Mouse (Mus musculus): Measurements from ENCODE around the gene Cep295nl. TPM values are rescaled to one million over a fixed set of nuclear protein-coding genes. Genes with fewer than 3 reads are reported as not detected.

Gene Cep295nl
- polyA plus RNA-seq, 1 experiment, result not detected

- Histone ChIP-seq H3K4me3 (replicated peaks) (no peak overlapping the region), H3K36me3 (replicated peaks; ENCODE audit: low read length) (no peaks in the 10 kb centered on the region), H3K4me1 (peaks cover 7% of the 10 kb centered on the region), H3K27me3 (replicated peaks) (peaks cover 70% of the 10 kb centered on the region), H3K9me3 (peaks cover 11% of the 10 kb centered on the region)
- no peak for TF ChIP-seq GATA1 (IDR thresholded peaks at IDR 0.05; ENCODE audit: borderline replicate concordance, low read length)
- TF ChIP-seq FLI1 (IDR thresholded peaks at IDR 0.05; ENCODE audit: low read length), result no peak
Measured at GRCm38 (mm10) chr11:118371876-118372275, 29.6 kb upstream of the Cep295nl start.

- no peak for TF ChIP-seq GATA1 (IDR thresholded peaks at IDR 0.05; ENCODE audit: borderline replicate concordance, low read length)
- TF ChIP-seq FLI1 (IDR thresholded peaks at IDR 0.05; ENCODE audit: low read length), result no peak
- no peak overlapping the region for H3K4me3 ChIP-seq (replicated peaks)
- H3K9me3 ChIP-seq, result peaks cover 11% of the 10 kb centered on the region
- peaks cover 7% of the 10 kb centered on the region for H3K4me1 ChIP-seq
- H3K36me3 ChIP-seq (replicated peaks; ENCODE audit: low read length), result no peaks in the 10 kb centered on the region
- peaks cover 66% of the 10 kb centered on the region for H3K27me3 ChIP-seq (replicated peaks)
Measured at GRCm38 (mm10) chr11:118369657-118370056, 27.4 kb upstream of the Cep295nl start.

GRCm38 (mm10) chr11:118369251-118369650 lies 27.0 kb upstream of the Cep295nl start:
- Histone ChIP-seq H3K4me1 (peaks cover 7% of the 10 kb centered on the region), H3K4me3 (replicated peaks) (peak overlapping the region; percentile 53), H3K27me3 (replicated peaks) (peaks cover 66% of the 10 kb centered on the region), H3K36me3 (replicated peaks; ENCODE audit: low read length) (no peaks in the 10 kb centered on the region), H3K9me3 (peaks cover 11% of the 10 kb centered on the region)
- no peak for TF ChIP-seq GATA1 (IDR thresholded peaks at IDR 0.05; ENCODE audit: borderline replicate concordance, low read length)
- no peak for TF ChIP-seq FLI1 (IDR thresholded peaks at IDR 0.05; ENCODE audit: low read length)

- peaks cover 68% of the 10 kb centered on the region for H3K27me3 ChIP-seq (replicated peaks)
- no peak for TF ChIP-seq FLI1 (IDR thresholded peaks at IDR 0.05; ENCODE audit: low read length)
- no peak for TF ChIP-seq GATA1 (IDR thresholded peaks at IDR 0.05; ENCODE audit: borderline replicate concordance, low read length)
- H3K4me1 ChIP-seq, result peaks cover 12% of the 10 kb centered on the region
- H3K36me3 ChIP-seq (replicated peaks; ENCODE audit: low read length), result no peaks in the 10 kb centered on the region
- H3K4me3 ChIP-seq (replicated peaks), result no peak overlapping the region
- H3K9me3 ChIP-seq, result peaks cover 11% of the 10 kb centered on the region
Measured at GRCm38 (mm10) chr11:118368330-118368729, 26.0 kb upstream of the Cep295nl start.

- peaks cover 11% of the 10 kb centered on the region for H3K9me3 ChIP-seq
- peaks cover 23% of the 10 kb centered on the region for H3K4me1 ChIP-seq
- no peaks in the 10 kb centered on the region for H3K36me3 ChIP-seq (replicated peaks; ENCODE audit: low read length)
- no peak overlapping the region for H3K4me3 ChIP-seq (replicated peaks)
- TF ChIP-seq GATA1 (IDR thresholded peaks at IDR 0.05; ENCODE audit: borderline replicate concordance, low read length), result no peak
- no peak for TF ChIP-seq FLI1 (IDR thresholded peaks at IDR 0.05; ENCODE audit: low read length)
- H3K27me3 ChIP-seq (replicated peaks), result peaks cover 72% of the 10 kb centered on the region
Measured at GRCm38 (mm10) chr11:118366559-118366958, 24.3 kb upstream of the Cep295nl start.

- peaks cover 23% of the 10 kb centered on the region for H3K4me1 ChIP-seq
- TF ChIP-seq GATA1 (IDR thresholded peaks at IDR 0.05; ENCODE audit: borderline replicate concordance, low read length) (no peak), FLI1 (IDR thresholded peaks at IDR 0.05; ENCODE audit: low read length) (no peak)
- no peaks in the 10 kb centered on the region for H3K36me3 ChIP-seq (replicated peaks; ENCODE audit: low read length)
- H3K9me3 ChIP-seq, result peaks cover 11% of the 10 kb centered on the region
- H3K27me3 ChIP-seq (replicated peaks), result peaks cover 69% of the 10 kb centered on the region
- no peak overlapping the region for H3K4me3 ChIP-seq (replicated peaks)
Measured at GRCm38 (mm10) chr11:118366108-118366507, 23.8 kb upstream of the Cep295nl start.

- TF ChIP-seq FLI1 (IDR thresholded peaks at IDR 0.05; ENCODE audit: low read length), result no peak
- Histone ChIP-seq H3K9me3 (peaks cover 11% of the 10 kb centered on the region), H3K36me3 (replicated peaks; ENCODE audit: low read length) (no peaks in the 10 kb centered on the region), H3K27me3 (replicated peaks) (peaks cover 70% of the 10 kb centered on the region), H3K4me1 (peaks cover 27% of the 10 kb centered on the region), H3K4me3 (replicated peaks) (no peak overlapping the region)
Measured at GRCm38 (mm10) chr11:118365171-118365570, 22.9 kb upstream of the Cep295nl start.

- Histone ChIP-seq H3K4me3 (replicated peaks) (peak overlapping the region; percentile 20), H3K36me3 (replicated peaks; ENCODE audit: low read length) (no peaks in the 10 kb centered on the region), H3K9me3 (peaks cover 7% of the 10 kb centered on the region), H3K27me3 (replicated peaks) (peaks cover 69% of the 10 kb centered on the region), H3K4me1 (peaks cover 22% of the 10 kb centered on the region)
- no peak for TF ChIP-seq FLI1 (IDR thresholded peaks at IDR 0.05; ENCODE audit: low read length)
- no peak for TF ChIP-seq GATA1 (IDR thresholded peaks at IDR 0.05; ENCODE audit: borderline replicate concordance, low read length)
Measured at GRCm38 (mm10) chr11:118364021-118364420, 21.7 kb upstream of the Cep295nl start.

- H3K27me3 ChIP-seq (replicated peaks), result peaks cover 75% of the 10 kb centered on the region
- TF ChIP-seq FLI1 (IDR thresholded peaks at IDR 0.05; ENCODE audit: low read length) (no peak), GATA1 (IDR thresholded peaks at IDR 0.05; ENCODE audit: borderline replicate concordance, low read length) (no peak)
- H3K4me1 ChIP-seq, result peaks cover 20% of the 10 kb centered on the region
- H3K36me3 ChIP-seq (replicated peaks; ENCODE audit: low read length), result no peaks in the 10 kb centered on the region
- H3K9me3 ChIP-seq, result peaks cover 1% of the 10 kb centered on the region; the same call in 1 of the 2 replicates
- peak overlapping the region; percentile 71 for H3K4me3 ChIP-seq (replicated peaks)
Measured at GRCm38 (mm10) chr11:118362971-118363518, 20.7 kb upstream of the Cep295nl start.

- H3K9me3 ChIP-seq, result no peaks in the 10 kb centered on the region
- no peaks in the 10 kb centered on the region for H3K36me3 ChIP-seq (replicated peaks; ENCODE audit: low read length)
- H3K4me3 ChIP-seq (replicated peaks), result no peak overlapping the region
- TF ChIP-seq FLI1 (IDR thresholded peaks at IDR 0.05; ENCODE audit: low read length) (no peak), GATA1 (IDR thresholded peaks at IDR 0.05; ENCODE audit: borderline replicate concordance, low read length) (no peak)
- H3K4me1 ChIP-seq, result peaks cover 20% of the 10 kb centered on the region
- H3K27me3 ChIP-seq (replicated peaks), result peaks cover 79% of the 10 kb centered on the region
Measured at GRCm38 (mm10) chr11:118362501-118362900, 20.2 kb upstream of the Cep295nl start.

Measured in megakaryocyte, embryonic 14.5 days (primary cell).